Mouse (Mus musculus): Measurements from ENCODE around the gene Abcf2.

- TF ChIP-seq POLR2A (IDR thresholded peaks at IDR 0.05; ENCODE audit: borderline replicate concordance, insufficient read depth, low read length) (no peak), CTCF (IDR thresholded peaks at IDR 0.05; ENCODE audit: borderline replicate concordance, insufficient read depth, low read depth, low read length) (no peak)
Measured at GRCm38 (mm10) chr5:24537618-24538017, 39.6 kb downstream of the Abcf2 start.

Measured in cerebellum, adult 2 months (tissue).